Mouse (Mus musculus): ENCODE data around the gene Tmem243. TPM values are rescaled to one million over a fixed set of nuclear protein-coding genes. Genes with fewer than 3 reads are reported as not detected.

Tmem243 gene
- polyA plus RNA-seq, 1 experiment from 2014 or later: 12.1 TPM

- Histone ChIP-seq H3K4me1 (replicated peaks; ENCODE audit: control insufficient read depth, insufficient read depth, low read length) (peaks cover 2% of the 10 kb centered on the region; the same call in 1 of the 2 replicates), H3K9me3 (ENCODE audit: control insufficient read depth, low read length) (no peaks in the 10 kb centered on the region), H3K27ac (ENCODE audit: low read length) (no peak overlapping the region), H3K4me2 (ENCODE audit: low read length) (no peak overlapping the region), H3K27me3 (replicated peaks; ENCODE audit: control insufficient read depth, insufficient read depth, low read length) (no peaks in the 10 kb centered on the region), H3K36me3 (ENCODE audit: control insufficient read depth, insufficient read depth) (no peaks in the 10 kb centered on the region), H3K9ac (replicated peaks; ENCODE audit: low read depth, low read length) (no peak overlapping the region), H3K4me3 (replicated peaks; ENCODE audit: low read length) (no peak overlapping the region)
- WGBS: 39% methylated on average over 5 of the region's 5 CpGs
- ATAC-seq: peak; percentile 36
Observed at GRCm38 (mm10) chr5:9073177-9073854, 27.2 kb upstream of the Tmem243 start.

GRCm38 (mm10) chr5:9079773-9080501 lies 20.5 kb upstream of the Tmem243 start:
- no peaks in the 10 kb centered on the region for H3K4me1 ChIP-seq (replicated peaks; ENCODE audit: control insufficient read depth, insufficient read depth, low read length)
- no peak overlapping the region for H3K27ac ChIP-seq (ENCODE audit: low read length)
- no peaks in the 10 kb centered on the region for H3K27me3 ChIP-seq (replicated peaks; ENCODE audit: control insufficient read depth, insufficient read depth, low read length)
- no peak overlapping the region for H3K9ac ChIP-seq (replicated peaks; ENCODE audit: low read depth, low read length)
- no peaks in the 10 kb centered on the region for H3K36me3 ChIP-seq (ENCODE audit: control insufficient read depth, insufficient read depth)
- H3K9me3 ChIP-seq (ENCODE audit: control insufficient read depth, low read length): no peaks in the 10 kb centered on the region
- ATAC-seq: no peak
- H3K4me3 ChIP-seq (replicated peaks; ENCODE audit: low read length): no peak overlapping the region
- H3K4me2 ChIP-seq (ENCODE audit: low read length): no peak overlapping the region

GRCm38 (mm10) chr5:9086924-9087719 lies 13.3 kb upstream of the Tmem243 start:
- Histone ChIP-seq H3K4me1 (replicated peaks; ENCODE audit: control insufficient read depth, insufficient read depth, low read length) (no peaks in the 10 kb centered on the region), H3K4me2 (ENCODE audit: low read length) (no peak overlapping the region), H3K4me3 (replicated peaks; ENCODE audit: low read length) (no peak overlapping the region), H3K9ac (replicated peaks; ENCODE audit: low read depth, low read length) (no peak overlapping the region), H3K27ac (ENCODE audit: low read length) (no peak overlapping the region), H3K27me3 (replicated peaks; ENCODE audit: control insufficient read depth, insufficient read depth, low read length) (no peaks in the 10 kb centered on the region), H3K36me3 (ENCODE audit: control insufficient read depth, insufficient read depth) (no peaks in the 10 kb centered on the region), H3K9me3 (ENCODE audit: control insufficient read depth, low read length) (no peaks in the 10 kb centered on the region)
- WGBS: 84% methylated on average over 3 of the region's 3 CpGs
- ATAC-seq: no peak

DNA sequence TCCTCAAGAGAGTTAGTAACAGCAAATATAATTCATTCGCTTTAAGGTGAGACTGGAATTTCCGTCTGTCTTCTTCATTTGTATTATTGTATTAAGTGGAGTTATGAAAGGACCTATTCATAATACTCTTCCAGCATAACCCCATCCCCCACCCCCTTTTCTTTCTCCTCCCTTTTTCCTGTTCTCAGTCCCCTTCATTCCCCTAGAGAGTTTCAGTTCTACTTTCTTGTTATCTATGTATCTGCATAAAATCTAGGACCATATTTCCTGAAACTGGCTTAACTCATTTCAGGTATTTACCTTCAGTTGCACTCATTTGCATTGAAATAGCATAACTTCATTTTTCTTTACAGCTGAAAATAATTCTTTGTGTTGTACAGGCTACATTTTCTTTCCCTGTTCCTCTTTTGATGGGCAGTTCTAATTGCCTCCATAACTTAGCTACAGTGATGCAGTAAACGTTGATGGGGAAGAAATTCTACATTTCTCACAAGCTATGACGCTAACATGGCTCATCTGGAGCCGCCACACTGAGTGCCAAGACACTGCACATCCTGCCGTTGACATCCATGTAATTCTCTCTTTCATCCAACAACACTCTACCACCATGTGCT lies 9.9 kb upstream of the Tmem243 start:
- no peak overlapping the region for H3K4me2 ChIP-seq (ENCODE audit: low read length)
- no peaks in the 10 kb centered on the region for H3K27me3 ChIP-seq (replicated peaks; ENCODE audit: control insufficient read depth, insufficient read depth, low read length)
- H3K9ac ChIP-seq (replicated peaks; ENCODE audit: low read depth, low read length): no peak overlapping the region
- no peaks in the 10 kb centered on the region for H3K4me1 ChIP-seq (replicated peaks; ENCODE audit: control insufficient read depth, insufficient read depth, low read length)
- H3K27ac ChIP-seq (ENCODE audit: low read length): no peak overlapping the region
- H3K9me3 ChIP-seq (ENCODE audit: control insufficient read depth, low read length): no peaks in the 10 kb centered on the region
- no peak for ATAC-seq
- 84% methylated on average over 6 of the region's 6 CpGs for WGBS
- H3K36me3 ChIP-seq (ENCODE audit: control insufficient read depth, insufficient read depth): no peaks in the 10 kb centered on the region
- no peak overlapping the region for H3K4me3 ChIP-seq (replicated peaks; ENCODE audit: low read length)

GRCm38 (mm10) chr5:9092716-9093115 lies 7.8 kb upstream of the Tmem243 start:
- no peak for ATAC-seq
- H3K4me2 ChIP-seq (ENCODE audit: low read length): no peak overlapping the region
- H3K9me3 ChIP-seq (ENCODE audit: control insufficient read depth, low read length): peaks cover 2% of the 10 kb centered on the region; the same call in 1 of the 2 replicates
- H3K4me1 ChIP-seq (replicated peaks; ENCODE audit: control insufficient read depth, insufficient read depth, low read length): no peaks in the 10 kb centered on the region
- H3K4me3 ChIP-seq (replicated peaks; ENCODE audit: low read length): no peak overlapping the region
- WGBS: 95% methylated on average over 1 of the region's 1 CpGs
- H3K9ac ChIP-seq (replicated peaks; ENCODE audit: low read depth, low read length): no peak overlapping the region
- H3K27ac ChIP-seq (ENCODE audit: low read length): no peak overlapping the region
- no peaks in the 10 kb centered on the region for H3K36me3 ChIP-seq (ENCODE audit: control insufficient read depth, insufficient read depth)
- H3K27me3 ChIP-seq (replicated peaks; ENCODE audit: control insufficient read depth, insufficient read depth, low read length): no peaks in the 10 kb centered on the region

GRCm38 (mm10) chr5:9093490-9093889 lies 7.0 kb upstream of the Tmem243 start:
- Histone ChIP-seq H3K4me2 (ENCODE audit: low read length) (no peak overlapping the region), H3K9me3 (ENCODE audit: control insufficient read depth, low read length) (peaks cover 2% of the 10 kb centered on the region; the same call in 1 of the 2 replicates), H3K4me3 (replicated peaks; ENCODE audit: low read length) (no peak overlapping the region), H3K27ac (ENCODE audit: low read length) (no peak overlapping the region), H3K27me3 (replicated peaks; ENCODE audit: control insufficient read depth, insufficient read depth, low read length) (no peaks in the 10 kb centered on the region), H3K4me1 (replicated peaks; ENCODE audit: control insufficient read depth, insufficient read depth, low read length) (no peaks in the 10 kb centered on the region), H3K36me3 (ENCODE audit: control insufficient read depth, insufficient read depth) (no peaks in the 10 kb centered on the region), H3K9ac (replicated peaks; ENCODE audit: low read depth, low read length) (no peak overlapping the region)
- 90% methylated on average over 4 of the region's 4 CpGs for WGBS
- no peak for ATAC-seq

- no peaks in the 10 kb centered on the region for H3K36me3 ChIP-seq (ENCODE audit: control insufficient read depth, insufficient read depth)
- H3K27ac ChIP-seq (ENCODE audit: low read length): no peak overlapping the region
- H3K9me3 ChIP-seq (ENCODE audit: control insufficient read depth, low read length): peaks cover 2% of the 10 kb centered on the region; the same call in 1 of the 2 replicates
- peak; percentile 83 for ATAC-seq
- H3K4me1 ChIP-seq (replicated peaks; ENCODE audit: control insufficient read depth, insufficient read depth, low read length): peaks cover 9% of the 10 kb centered on the region
- H3K4me3 ChIP-seq (replicated peaks; ENCODE audit: low read length): peak overlapping the region; percentile 85
- peak overlapping the region; percentile 71 for H3K9ac ChIP-seq (replicated peaks; ENCODE audit: low read depth, low read length)
- H3K27me3 ChIP-seq (replicated peaks; ENCODE audit: control insufficient read depth, insufficient read depth, low read length): no peaks in the 10 kb centered on the region
- under 1% methylated on average over 51 of the region's 83 CpGs for WGBS
- H3K4me2 ChIP-seq (ENCODE audit: low read length): peak overlapping the region; percentile 86
Observed at GRCm38 (mm10) chr5:9100849-9101801, 657 bp downstream of the Tmem243 start.

DNA sequence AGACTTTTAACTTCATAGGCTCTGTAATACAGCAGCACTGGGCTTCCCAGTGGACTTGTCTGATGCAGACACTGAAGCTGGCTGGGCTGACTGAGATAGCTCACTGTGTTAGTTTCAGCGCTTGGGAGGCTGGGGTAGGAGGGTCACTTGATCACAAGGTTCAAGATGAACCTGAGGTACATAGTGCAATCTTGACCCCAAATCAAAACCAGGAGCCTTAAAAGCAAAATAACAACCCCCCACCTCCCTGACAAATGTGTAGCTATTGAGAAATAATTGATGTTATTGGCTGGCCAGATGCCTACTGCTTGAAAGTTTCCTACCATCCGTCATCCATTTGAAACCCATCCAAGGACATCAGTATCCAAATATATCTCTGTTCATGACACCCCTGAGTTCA lies 2.2 kb downstream of the Tmem243 start:
- H3K27me3 ChIP-seq (replicated peaks; ENCODE audit: control insufficient read depth, insufficient read depth, low read length): no peaks in the 10 kb centered on the region
- H3K4me2 ChIP-seq (ENCODE audit: low read length): no peak overlapping the region
- H3K27ac ChIP-seq (ENCODE audit: low read length): no peak overlapping the region
- H3K36me3 ChIP-seq (ENCODE audit: control insufficient read depth, insufficient read depth): no peaks in the 10 kb centered on the region
- peaks cover 9% of the 10 kb centered on the region for H3K4me1 ChIP-seq (replicated peaks; ENCODE audit: control insufficient read depth, insufficient read depth, low read length)
- no peaks in the 10 kb centered on the region for H3K9me3 ChIP-seq (ENCODE audit: control insufficient read depth, low read length)
- WGBS: 90% methylated on average over 2 of the region's 2 CpGs
- no peak overlapping the region for H3K9ac ChIP-seq (replicated peaks; ENCODE audit: low read depth, low read length)
- no peak for ATAC-seq
- no peak overlapping the region for H3K4me3 ChIP-seq (replicated peaks; ENCODE audit: low read length)

All from forebrain, embryonic 16.5 days (tissue).